Mouse (Mus musculus) stomach, embryonic 14.5 days (tissue): ENCODE data around the gene Il6st. TPM values are rescaled to one million over a fixed set of nuclear protein-coding genes. Genes with fewer than 3 reads are reported as not detected.

Experiments
- ATAC-seq: fragments of 200-750 bp; cut with Nextera tagmentation; 2 replicates; pipeline ENCODE4 v1.8.0; 2017; ENCODE audit warnings: low read depth, moderate TSS enrichment; ENCODE audit not compliant: insufficient number of reproducible peaks, insufficient read depth, low FRiP score
- H3K27ac ChIP-seq: fragments of 300-500 bp; sonication (generic); 2 replicates; pipeline ENCODE4 v1.5.1; 2014; ENCODE audit warnings: mild to moderate bottlenecking, low read length, moderate library complexity, mixed read lengths
- H3K27me3 ChIP-seq: fragments of 300-500 bp; sonication (generic); 2 replicates; pipeline ENCODE4 v1.6.1; 2014; ENCODE audit warnings: low read length, control low read depth, mixed read lengths; ENCODE audit not compliant: control insufficient read depth, insufficient read depth
- H3K36me3 ChIP-seq: fragments of 300-500 bp; sonication (generic); 2 replicates; pipeline ENCODE4 v1.6.1; 2014; ENCODE audit warnings: mild to moderate bottlenecking, control low read depth, low read length, moderate library complexity, mixed read lengths; ENCODE audit not compliant: control insufficient read depth, insufficient read depth
- H3K4me1 ChIP-seq: fragments of 300-500 bp; sonication (generic); 2 replicates; pipeline ENCODE4 v1.6.1; 2014; ENCODE audit warnings: low read length, control low read depth, mixed read lengths; ENCODE audit not compliant: control insufficient read depth, insufficient read depth
- H3K4me2 ChIP-seq: fragments of 300-500 bp; sonication (generic); replicated peaks from 2 replicates; pipeline ENCODE4 v1.6.1; 2014; ENCODE audit warnings: low read depth, low read length, control low read depth
- H3K4me3 ChIP-seq: fragments of 300-500 bp; sonication (generic); 2 replicates; pipeline ENCODE4 v1.5.1; 2014; ENCODE audit warnings: low read depth, low read length, control low read depth
- H3K9ac ChIP-seq: fragments of 300-500 bp; sonication (generic); replicated peaks from 2 replicates; pipeline ENCODE4 v1.6.1; 2014; ENCODE audit warnings: low read depth, mild to moderate bottlenecking, control low read depth, low read length, moderate library complexity, mixed read lengths
- H3K9me3 ChIP-seq: fragments of 300-500 bp; sonication (generic); 2 replicates; pipeline ENCODE4 v1.6.1; 2016; ENCODE audit warnings: low read depth, low read length, control low read depth; ENCODE audit not compliant: control insufficient read depth
- WGBS: fragments of 180-500 bp; shearing (Covaris S2); extraction: QIAGEN DNeasy Blood & Tissue Kit; methylation state at CpG from one replicate; pipeline ENCODE4 v1.1.7; 2014; 5-methylcytosine and 5-hydroxymethylcytosine counted together
- polyA plus RNA-seq: library from polyadenylated mRNA; unstranded; fragments of >200 nt; fragmentation: Nextera tagmentation; extraction: Ambion mirVana; gene quantifications from 2 replicates; pipeline ENCODE4 v1.2.1, GENCODE M21; 2014

The Il6st gene
- polyA plus RNA-seq, 1 experiment from 2014 or later, result 48.8 TPM

DNA sequence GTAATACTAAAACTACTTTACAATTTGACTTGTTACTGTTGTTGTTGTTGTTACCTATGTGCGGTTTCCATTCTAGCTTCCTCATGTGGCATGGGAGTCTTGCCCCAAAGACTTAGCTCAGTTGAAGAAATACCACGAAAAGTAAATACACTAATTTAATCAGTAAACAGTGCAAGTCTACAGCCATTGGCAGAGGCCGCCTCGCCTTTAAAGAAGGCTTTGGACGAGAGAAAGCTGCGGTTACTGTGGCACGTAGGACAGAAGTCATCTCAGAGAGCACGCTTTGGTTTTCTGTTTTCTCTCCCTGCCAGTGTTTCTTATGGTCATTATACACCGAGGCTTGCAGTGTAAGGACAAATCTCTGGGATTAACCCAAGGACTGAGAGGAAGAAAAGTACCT lies 36.6 kb downstream of the Il6st start:
- H3K9me3 ChIP-seq, result no peaks in the 10 kb centered on the region
- no peak overlapping the region for H3K4me3 ChIP-seq
- H3K9ac ChIP-seq, result no peak overlapping the region
- WGBS, result 73% methylated on average over 9 of the region's 9 CpGs
- ATAC-seq, result peak; percentile 46; the same call in 1 of the 2 replicates
- H3K27me3 ChIP-seq, result no peaks in the 10 kb centered on the region
- no peak overlapping the region for H3K4me2 ChIP-seq
- H3K36me3 ChIP-seq, result peaks cover 76% of the 10 kb centered on the region
- H3K27ac ChIP-seq, result no peak overlapping the region
- no peaks in the 10 kb centered on the region for H3K4me1 ChIP-seq

- no peak for ATAC-seq
- peaks cover 72% of the 10 kb centered on the region for H3K36me3 ChIP-seq
- H3K27ac ChIP-seq, result no peak overlapping the region
Measured at GRCm38 (mm10) chr13:112503846-112504245, 40.0 kb downstream of the Il6st start.

DNA sequence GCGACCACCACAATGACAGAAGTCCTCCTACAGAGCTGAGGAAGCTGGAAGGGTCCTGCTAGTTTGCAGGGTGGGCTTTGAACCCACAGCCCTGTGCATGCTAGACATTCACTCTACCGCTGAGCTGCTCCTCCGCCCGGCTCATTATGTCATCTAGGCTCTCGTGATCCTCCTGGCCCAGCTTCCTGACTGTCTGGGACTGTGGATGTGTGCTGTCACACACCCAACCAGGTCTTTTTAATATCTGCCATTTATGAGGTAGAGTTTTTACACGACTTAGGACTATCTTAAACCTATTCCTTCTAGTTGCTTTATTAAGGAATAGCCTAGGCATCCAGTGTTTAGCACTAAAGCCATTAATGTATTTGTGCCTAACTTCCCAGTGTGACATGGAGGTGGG lies 41.6 kb downstream of the Il6st start:
- Histone ChIP-seq H3K27ac (no peak overlapping the region), H3K27me3 (no peaks in the 10 kb centered on the region)

More at GRCm38 (mm10) chr13:112503846-112504245, 40.0 kb downstream of the Il6st start:
- Histone ChIP-seq H3K9me3 (no peaks in the 10 kb centered on the region), H3K4me3 (no peak overlapping the region), H3K9ac (no peak overlapping the region), H3K4me2 (no peak overlapping the region), H3K4me1 (no peaks in the 10 kb centered on the region), H3K27me3 (no peaks in the 10 kb centered on the region)
- WGBS, result 94% methylated on average over 13 of the region's 13 CpGs

GRCm38 (mm10) chr13:112506766-112507165 lies 42.9 kb downstream of the Il6st start:
- Histone ChIP-seq H3K27me3 (no peaks in the 10 kb centered on the region), H3K4me2 (no peak overlapping the region), H3K4me1 (no peaks in the 10 kb centered on the region), H3K36me3 (peaks cover 50% of the 10 kb centered on the region), H3K9ac (no peak overlapping the region), H3K27ac (no peak overlapping the region), H3K4me3 (no peak overlapping the region), H3K9me3 (no peaks in the 10 kb centered on the region)
- WGBS, result 88% methylated on average over 13 of the region's 13 CpGs
- no peak for ATAC-seq

More for the DNA sequence above, 41.6 kb downstream of the Il6st start:
- Histone ChIP-seq H3K4me2 (no peak overlapping the region), H3K9ac (no peak overlapping the region), H3K4me1 (no peaks in the 10 kb centered on the region), H3K4me3 (no peak overlapping the region), H3K36me3 (peaks cover 62% of the 10 kb centered on the region), H3K9me3 (no peaks in the 10 kb centered on the region)
- WGBS, result 90% methylated on average over 6 of the region's 6 CpGs
- ATAC-seq, result no peak

- 81% methylated on average over 13 of the region's 13 CpGs for WGBS
- ATAC-seq, result no peak
- Histone ChIP-seq H3K27ac (no peak overlapping the region), H3K9ac (no peak overlapping the region), H3K4me1 (no peaks in the 10 kb centered on the region), H3K4me2 (no peak overlapping the region), H3K9me3 (no peaks in the 10 kb centered on the region), H3K36me3 (peaks cover 44% of the 10 kb centered on the region), H3K4me3 (no peak overlapping the region), H3K27me3 (no peaks in the 10 kb centered on the region)
Measured at GRCm38 (mm10) chr13:112507691-112508090, 43.8 kb downstream of the Il6st start.

- Histone ChIP-seq H3K27ac (no peak overlapping the region), H3K9ac (no peak overlapping the region), H3K4me1 (no peaks in the 10 kb centered on the region), H3K4me2 (no peak overlapping the region), H3K27me3 (no peaks in the 10 kb centered on the region), H3K9me3 (no peaks in the 10 kb centered on the region), H3K36me3 (peaks cover 36% of the 10 kb centered on the region), H3K4me3 (no peak overlapping the region)
- no peak for ATAC-seq
- 85% methylated on average over 5 of the region's 5 CpGs for WGBS
Measured at GRCm38 (mm10) chr13:112508487-112508886, 44.6 kb downstream of the Il6st start.

- no peak overlapping the region for H3K4me3 ChIP-seq
- no peak overlapping the region for H3K4me2 ChIP-seq
- no peaks in the 10 kb centered on the region for H3K9me3 ChIP-seq
- H3K9ac ChIP-seq, result no peak overlapping the region
- H3K4me1 ChIP-seq, result no peaks in the 10 kb centered on the region
- peaks cover 26% of the 10 kb centered on the region for H3K36me3 ChIP-seq
- WGBS, result 20% methylated on average over 4 of the region's 4 CpGs
- no peaks in the 10 kb centered on the region for H3K27me3 ChIP-seq
- ATAC-seq, result no peak
- H3K27ac ChIP-seq, result no peak overlapping the region
Measured at GRCm38 (mm10) chr13:112509465-112509864, 45.6 kb downstream of the Il6st start.

DNA sequence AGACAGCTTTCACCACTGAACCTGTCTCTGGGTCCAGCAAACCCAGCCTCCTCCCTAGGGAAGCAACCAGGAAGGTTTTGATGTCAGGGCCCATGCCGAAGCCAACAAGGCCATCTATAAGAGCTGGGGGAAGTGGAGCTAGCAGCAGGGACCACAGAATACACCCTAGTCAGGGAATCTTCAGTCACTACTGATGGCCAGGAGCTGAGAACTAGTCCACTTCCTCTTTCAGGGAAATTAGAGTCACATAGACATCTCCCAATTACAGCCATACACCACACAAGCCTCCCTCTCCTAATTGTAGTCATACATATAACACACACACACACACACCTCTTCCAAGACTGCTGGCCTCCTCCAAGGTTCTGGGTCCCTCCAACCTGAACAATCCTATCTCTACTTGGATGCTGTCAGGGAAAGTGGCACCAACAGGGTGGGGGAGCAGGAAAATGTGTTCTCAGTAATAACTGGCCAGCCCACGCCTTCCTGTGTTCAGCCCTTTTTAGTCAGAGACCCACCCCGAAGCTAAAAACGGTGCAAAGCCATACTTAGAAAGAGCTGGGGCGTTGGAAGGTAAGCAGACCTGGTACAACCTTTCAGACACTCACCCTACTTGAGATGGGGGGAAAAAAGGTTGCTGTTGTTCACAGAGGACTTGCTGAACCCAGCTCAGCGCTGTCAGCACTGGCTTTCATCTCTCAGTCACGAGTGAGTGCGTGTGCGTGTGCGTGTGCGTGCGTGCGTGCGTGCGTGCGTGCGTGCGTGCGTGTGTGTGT lies 46.8 kb downstream of the Il6st start:
- Histone ChIP-seq H3K27me3 (no peaks in the 10 kb centered on the region), H3K27ac (no peak overlapping the region), H3K4me1 (no peaks in the 10 kb centered on the region), H3K36me3 (peaks cover 15% of the 10 kb centered on the region), H3K9ac (no peak overlapping the region), H3K9me3 (no peaks in the 10 kb centered on the region), H3K4me3 (no peak overlapping the region), H3K4me2 (no peak overlapping the region)
- ATAC-seq, result no peak
- WGBS, result 91% methylated on average over 19 of the region's 19 CpGs

- WGBS, result 75% methylated on average over 11 of the region's 11 CpGs
- no peaks in the 10 kb centered on the region for H3K9me3 ChIP-seq
- no peak overlapping the region for H3K4me3 ChIP-seq
- ATAC-seq, result 0 out of 2 replicates have a peak, but pooled peaks have one; percentile 40
- H3K36me3 ChIP-seq, result peaks cover 8% of the 10 kb centered on the region
- H3K9ac ChIP-seq, result no peak overlapping the region
- no peak overlapping the region for H3K4me2 ChIP-seq
- H3K4me1 ChIP-seq, result no peaks in the 10 kb centered on the region
- H3K27ac ChIP-seq, result no peak overlapping the region
- H3K27me3 ChIP-seq, result no peaks in the 10 kb centered on the region
Measured at GRCm38 (mm10) chr13:112511261-112511660, 47.4 kb downstream of the Il6st start.
